Mouse (Mus musculus) heart, postnatal 0 days (tissue): ENCODE data around the gene Adora1. TPM values are rescaled to one million over a fixed set of nuclear protein-coding genes. Genes with fewer than 3 reads are reported as not detected.

Source experiments
- ATAC-seq: fragments of 200-750 bp; cut with Nextera tagmentation; 2 replicates; pipeline ENCODE4 v1.8.0; 2017; ENCODE audit warnings: low read depth, moderate number of reproducible peaks, moderate library complexity; ENCODE audit not compliant: insufficient read depth
- DNase-seq: peaks from one replicate; pipeline ENCODE4 v3.0.0-alpha.2; 2016; ENCODE audit warnings: low spot score
- H3K27ac ChIP-seq: fragments of 300-500 bp; sonication (generic); 2 replicates; pipeline ENCODE4 v1.5.1; 2014; ENCODE audit warnings: low read depth, mild to moderate bottlenecking
- H3K27me3 ChIP-seq: fragments of 300-500 bp; sonication (generic); 2 replicates; pipeline ENCODE4 v1.6.1; 2014; ENCODE audit warnings: low read length, mixed read lengths; ENCODE audit not compliant: control insufficient read depth, insufficient read depth
- H3K36me3 ChIP-seq: fragments of 300-500 bp; sonication (generic); replicated peaks from 2 replicates; pipeline ENCODE4 v1.6.1; 2014; ENCODE audit warnings: low read length, mixed read lengths; ENCODE audit not compliant: control insufficient read depth, insufficient read depth
- H3K4me1 ChIP-seq: fragments of 300-500 bp; sonication (generic); 2 replicates; pipeline ENCODE4 v1.6.1; 2014; ENCODE audit warnings: antibody characterized with exemption; ENCODE audit not compliant: control insufficient read depth, insufficient read depth
- H3K4me2 ChIP-seq: fragments of 300-500 bp; sonication (generic); 2 replicates; pipeline ENCODE4 v1.6.1; 2014; ENCODE audit warnings: low read depth, mild to moderate bottlenecking, low read length, moderate library complexity
- H3K4me3 ChIP-seq: fragments of 300-500 bp; sonication (generic); 2 replicates; pipeline ENCODE4 v1.5.1; 2014; ENCODE audit warnings: low read depth, low read length
- H3K9ac ChIP-seq: fragments of 300-500 bp; sonication (generic); replicated peaks from 2 replicates; pipeline ENCODE4 v1.6.1; 2014; ENCODE audit warnings: low read depth, low read length, mixed read lengths
- H3K9me3 ChIP-seq: fragments of 300-500 bp; sonication (generic); replicated peaks from 2 replicates; pipeline ENCODE4 v1.6.1; 2016; ENCODE audit warnings: low read length; ENCODE audit not compliant: control insufficient read depth
- CTCF ChIP-seq: IDR thresholded peaks from 2 replicates; pipeline ENCODE4 v1.5.1; 2016; ENCODE audit warnings: antibody characterized with exemption, control low read depth, low read depth
- EP300 ChIP-seq: IDR thresholded peaks from 2 replicates; pipeline ENCODE4 v1.6.1; 2016; ENCODE audit warnings: antibody characterized with exemption, low read depth
- WGBS: fragments of 180-500 bp; shearing (Covaris S2); extraction: QIAGEN DNeasy Blood & Tissue Kit; methylation state at CpG from one replicate; pipeline ENCODE4 v1.1.7; 2014; 5-methylcytosine and 5-hydroxymethylcytosine counted together
- polyA plus RNA-seq: library from polyadenylated mRNA; unstranded; fragments of >200 nt; fragmentation: Nextera tagmentation; extraction: Ambion mirVana; gene quantifications from 2 replicates; pipeline ENCODE4 v1.2.1, GENCODE M21; 2015
- total RNA-seq: library from RNA; depleted of rRNA; stranded (reverse); fragments of >200 nt; gene quantifications from 2 replicates; pipeline ENCODE4 v1.2.3, GENCODE M21; 2014; ENCODE audit warnings: low replicate concordance

The Adora1 gene
- total and polyA plus RNA-seq, 2 experiments from 2014 or later: 12.9 to 29.2 TPM

DNA sequence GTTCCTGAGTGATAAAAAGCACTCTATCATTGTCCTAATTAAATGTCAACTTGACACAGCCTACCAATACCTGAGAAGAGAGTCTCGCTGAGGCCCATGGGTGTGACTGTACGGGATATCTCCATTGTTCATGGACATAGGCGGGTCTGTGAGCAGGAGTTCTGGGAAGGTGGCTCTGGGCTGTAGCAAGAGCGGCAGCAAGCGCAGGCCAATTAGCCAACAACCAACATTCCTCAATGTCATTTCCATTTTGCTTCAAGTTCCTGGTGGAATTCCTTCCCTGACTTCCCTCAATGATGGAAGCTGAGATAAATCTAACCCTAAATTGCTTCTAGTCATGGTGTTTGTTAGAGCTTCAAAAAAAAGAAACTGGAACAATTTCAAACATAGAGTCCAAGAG lies 57.3 kb downstream of the Adora1 start:
- ATAC-seq: no peak
- no peak for TF ChIP-seq CTCF
- TF ChIP-seq EP300: no peak
- no peak for DNase-seq
- no peaks in the 10 kb centered on the region for H3K27me3 ChIP-seq
- no peak overlapping the region for H3K4me2 ChIP-seq
- H3K4me3 ChIP-seq: no peak overlapping the region
- H3K9me3 ChIP-seq: no peaks in the 10 kb centered on the region
- H3K36me3 ChIP-seq: no peaks in the 10 kb centered on the region
- H3K9ac ChIP-seq: no peak overlapping the region
- no peaks in the 10 kb centered on the region for H3K4me1 ChIP-seq
- WGBS: 85% methylated on average over 5 of the region's 5 CpGs
- no peak overlapping the region for H3K27ac ChIP-seq

- Histone ChIP-seq H3K4me1 (0 out of 2 replicates have a peak, but pooled peaks cover 4% of the 10 kb centered on the region), H3K4me2 (no peak overlapping the region), H3K27ac (no peak overlapping the region), H3K36me3 (no peaks in the 10 kb centered on the region), H3K9me3 (no peaks in the 10 kb centered on the region), H3K9ac (no peak overlapping the region), H3K4me3 (no peak overlapping the region), H3K27me3 (no peaks in the 10 kb centered on the region)
- DNase-seq (no peak), ATAC-seq (no peak)
- TF ChIP-seq EP300 (no peak), CTCF (no peak)
- 64% methylated on average over 7 of the region's 7 CpGs for WGBS
Observed at GRCm38 (mm10) chr1:134173081-134173480, 62.1 kb downstream of the Adora1 start.

- ATAC-seq: no peak
- Histone ChIP-seq H3K4me3 (no peak overlapping the region), H3K4me2 (no peak overlapping the region), H3K9ac (no peak overlapping the region), H3K27me3 (no peaks in the 10 kb centered on the region), H3K4me1 (peaks cover 10% of the 10 kb centered on the region; the same call in 1 of the 2 replicates), H3K36me3 (no peaks in the 10 kb centered on the region), H3K27ac (no peak overlapping the region), H3K9me3 (no peaks in the 10 kb centered on the region)
- no peak for DNase-seq
- TF ChIP-seq CTCF (no peak), EP300 (no peak)
- 90% methylated on average over 8 of the region's 8 CpGs for WGBS
Observed at GRCm38 (mm10) chr1:134168985-134169697, 66.1 kb downstream of the Adora1 start.

GRCm38 (mm10) chr1:134168567-134168966 lies 66.7 kb downstream of the Adora1 start:
- H3K27me3 ChIP-seq: no peaks in the 10 kb centered on the region
- no peak for ATAC-seq

DNA sequence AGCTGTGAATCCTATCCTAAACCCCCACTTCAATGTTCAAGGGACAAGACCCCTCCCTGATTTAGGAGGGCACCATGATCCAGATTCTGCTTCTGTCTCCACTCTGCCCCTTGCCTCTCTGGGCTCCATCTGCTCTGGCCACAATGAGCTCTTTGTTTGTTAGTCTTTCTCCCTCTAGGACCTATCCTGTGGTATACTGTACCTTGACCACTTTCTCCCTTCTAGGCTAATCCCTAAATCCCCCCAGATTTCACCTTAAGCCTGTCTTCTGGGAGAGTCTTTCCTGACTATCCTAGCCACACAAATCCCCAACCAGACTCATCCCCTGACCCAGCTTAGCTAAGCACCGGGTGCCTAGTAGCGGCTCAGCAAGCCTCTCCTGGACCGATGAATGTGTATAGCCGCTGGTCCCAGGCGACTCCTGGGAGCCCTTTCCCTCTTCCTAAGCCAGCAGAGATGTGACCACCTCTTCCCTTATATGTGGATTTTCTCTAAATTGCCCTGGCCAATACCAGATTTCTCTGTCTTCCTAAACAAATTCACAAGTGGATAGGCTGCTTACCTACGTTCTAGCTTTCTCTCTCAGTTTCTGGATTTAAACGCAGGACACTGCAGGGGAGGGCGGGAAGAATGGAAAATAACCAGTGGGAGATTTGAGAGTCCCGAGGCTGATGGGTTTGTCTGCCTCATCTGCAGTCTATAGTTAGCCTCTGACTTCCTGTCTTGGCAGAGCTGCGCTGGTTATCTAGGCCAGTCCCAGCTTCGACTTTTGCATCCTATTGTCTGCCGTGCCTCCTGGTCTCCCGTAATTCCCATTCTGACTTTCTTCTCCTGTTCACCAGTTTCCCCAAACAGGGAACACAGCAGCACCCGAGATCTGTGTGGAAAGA lies 67.6 kb downstream of the Adora1 start:
- Histone ChIP-seq H3K4me2 (no peak overlapping the region), H3K27ac (no peak overlapping the region), H3K4me1 (peaks cover 10% of the 10 kb centered on the region; the same call in 1 of the 2 replicates), H3K4me3 (no peak overlapping the region), H3K9me3 (no peaks in the 10 kb centered on the region), H3K36me3 (no peaks in the 10 kb centered on the region), H3K27me3 (no peaks in the 10 kb centered on the region), H3K9ac (no peak overlapping the region)
- 28% methylated on average over 14 of the region's 14 CpGs for WGBS
- TF ChIP-seq EP300 (no peak), CTCF (no peak)
- ATAC-seq (peak; percentile 53; the same call in 1 of the 2 replicates), DNase-seq (peak; percentile 60)

More at GRCm38 (mm10) chr1:134168567-134168966, 66.7 kb downstream of the Adora1 start:
- H3K9ac ChIP-seq: no peak overlapping the region
- H3K4me2 ChIP-seq: no peak overlapping the region
- no peak overlapping the region for H3K4me3 ChIP-seq
- no peak for DNase-seq
- H3K9me3 ChIP-seq: no peaks in the 10 kb centered on the region
- 47% methylated on average over 3 of the region's 3 CpGs for WGBS
- TF ChIP-seq CTCF: no peak
- TF ChIP-seq EP300: no peak
- H3K4me1 ChIP-seq: peaks cover 10% of the 10 kb centered on the region; the same call in 1 of the 2 replicates
- no peaks in the 10 kb centered on the region for H3K36me3 ChIP-seq
- no peak overlapping the region for H3K27ac ChIP-seq
